Mouse (Mus musculus): ENCODE measurements around the gene Trpm3. TPM values are rescaled to one million over a fixed set of nuclear protein-coding genes. Genes with fewer than 3 reads are reported as not detected.

Trpm3 gene
- polyA plus RNA-seq, 1 experiment from 2014 or later, result 0.37 TPM

DNA sequence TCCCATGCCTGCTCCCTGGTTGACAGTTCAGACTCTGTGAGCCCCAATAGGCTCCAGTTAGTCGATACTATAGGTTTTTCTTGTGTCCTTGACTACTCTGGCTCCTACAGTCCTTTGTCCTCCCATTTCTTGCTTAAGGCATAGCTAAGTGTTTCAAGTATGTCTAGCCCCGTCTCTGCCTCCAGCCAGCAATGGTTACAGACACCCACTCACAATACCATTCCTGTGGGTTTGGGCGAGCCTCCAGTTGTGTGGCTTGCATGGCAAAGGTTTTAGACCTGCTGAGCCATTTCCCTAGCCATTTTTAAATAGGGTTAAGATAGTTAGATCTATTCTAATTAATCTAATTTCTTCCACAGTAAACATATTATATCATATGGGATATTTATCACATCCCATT is 145.8 kb downstream of the Trpm3 start:
- H3K9me3 ChIP-seq (ENCODE audit: control insufficient read depth, low read length), result no peaks in the 10 kb centered on the region
- H3K4me1 ChIP-seq (replicated peaks; ENCODE audit: control insufficient read depth, insufficient read depth, low read length), result no peaks in the 10 kb centered on the region
- H3K27me3 ChIP-seq (replicated peaks; ENCODE audit: control insufficient read depth, insufficient read depth, low read length), result no peaks in the 10 kb centered on the region

DNA sequence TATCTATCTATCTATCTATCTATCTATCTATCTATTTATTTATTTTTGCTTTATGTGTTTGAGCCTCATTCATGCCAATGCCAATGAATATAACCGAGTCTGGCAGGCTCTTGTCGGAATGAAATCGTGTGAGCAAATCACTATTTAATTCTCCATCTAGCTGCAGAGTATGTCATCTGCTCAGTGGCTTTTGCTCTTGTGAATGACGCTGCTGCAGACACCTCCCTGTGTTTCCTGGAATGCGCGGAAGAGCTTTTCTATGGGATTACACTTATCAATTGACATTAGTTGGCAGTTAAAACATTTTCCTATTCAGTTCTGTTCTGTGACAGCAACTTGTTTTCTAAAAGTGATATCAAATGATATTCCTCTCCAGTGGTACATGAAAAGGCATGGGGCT is 153.8 kb downstream of the Trpm3 start:
- no peak overlapping the region for H3K9ac ChIP-seq (ENCODE audit: low read length)
- no peaks in the 10 kb centered on the region for H3K9me3 ChIP-seq (ENCODE audit: control insufficient read depth, low read length)
- no peak overlapping the region for H3K27ac ChIP-seq (ENCODE audit: low read depth)
- no peak for DNase-seq (ENCODE audit: low spot score)
- no peaks in the 10 kb centered on the region for H3K4me1 ChIP-seq (replicated peaks; ENCODE audit: control insufficient read depth, insufficient read depth, low read length)
- H3K27me3 ChIP-seq (replicated peaks; ENCODE audit: control insufficient read depth, insufficient read depth, low read length), result no peaks in the 10 kb centered on the region
- no peak overlapping the region for H3K4me2 ChIP-seq (ENCODE audit: low read length)
- 83% methylated on average over 6 of the region's 6 CpGs for WGBS
- H3K4me3 ChIP-seq (ENCODE audit: low read depth, low read length), result no peak overlapping the region
- no peaks in the 10 kb centered on the region for H3K36me3 ChIP-seq (ENCODE audit: control insufficient read depth, insufficient read depth, low read length)
- no peak for ATAC-seq (replicated peaks; ENCODE audit: low FRiP score, low TSS enrichment, low read depth)

More for the DNA sequence above, 145.8 kb downstream of the Trpm3 start:
- Histone ChIP-seq H3K27ac (ENCODE audit: low read depth) (no peak overlapping the region), H3K4me2 (ENCODE audit: low read length) (no peak overlapping the region), H3K4me3 (ENCODE audit: low read depth, low read length) (no peak overlapping the region), H3K9ac (ENCODE audit: low read length) (no peak overlapping the region), H3K36me3 (ENCODE audit: control insufficient read depth, insufficient read depth, low read length) (no peaks in the 10 kb centered on the region)
- 79% methylated on average over 3 of the region's 3 CpGs for WGBS
- ATAC-seq (replicated peaks; ENCODE audit: low FRiP score, low TSS enrichment, low read depth), result no peak
- DNase-seq (ENCODE audit: low spot score), result no peak

DNA sequence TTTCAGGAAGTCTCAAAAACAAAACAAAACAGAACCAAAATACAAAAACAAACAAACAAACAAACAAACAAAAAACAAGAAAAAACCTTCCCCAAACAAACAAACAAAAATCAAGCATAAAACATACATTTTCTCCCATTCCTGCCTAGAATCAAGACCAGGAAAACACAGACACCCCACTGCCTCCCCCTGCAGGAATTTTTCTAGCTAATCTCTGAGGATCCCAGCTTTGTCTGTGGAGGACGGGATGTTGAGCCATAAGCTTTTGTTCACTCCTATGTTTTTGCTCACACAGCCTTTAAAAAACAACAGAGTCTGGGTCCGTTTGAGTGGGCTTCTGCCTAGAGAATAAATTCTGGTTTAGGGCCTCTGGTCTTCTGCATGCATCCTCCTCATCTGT is 162.1 kb downstream of the Trpm3 start:
- Histone ChIP-seq H3K4me3 (ENCODE audit: low read depth, low read length) (no peak overlapping the region), H3K9me3 (ENCODE audit: control insufficient read depth, low read length) (no peaks in the 10 kb centered on the region), H3K27me3 (replicated peaks; ENCODE audit: control insufficient read depth, insufficient read depth, low read length) (no peaks in the 10 kb centered on the region), H3K4me2 (ENCODE audit: low read length) (no peak overlapping the region), H3K36me3 (ENCODE audit: control insufficient read depth, insufficient read depth, low read length) (no peaks in the 10 kb centered on the region), H3K27ac (ENCODE audit: low read depth) (no peak overlapping the region), H3K4me1 (replicated peaks; ENCODE audit: control insufficient read depth, insufficient read depth, low read length) (no peaks in the 10 kb centered on the region), H3K9ac (ENCODE audit: low read length) (no peak overlapping the region)
- no peak for ATAC-seq (replicated peaks; ENCODE audit: low FRiP score, low TSS enrichment, low read depth)
- no peak for DNase-seq (ENCODE audit: low spot score)
- 58% methylated on average over 2 of the region's 2 CpGs for WGBS

DNA sequence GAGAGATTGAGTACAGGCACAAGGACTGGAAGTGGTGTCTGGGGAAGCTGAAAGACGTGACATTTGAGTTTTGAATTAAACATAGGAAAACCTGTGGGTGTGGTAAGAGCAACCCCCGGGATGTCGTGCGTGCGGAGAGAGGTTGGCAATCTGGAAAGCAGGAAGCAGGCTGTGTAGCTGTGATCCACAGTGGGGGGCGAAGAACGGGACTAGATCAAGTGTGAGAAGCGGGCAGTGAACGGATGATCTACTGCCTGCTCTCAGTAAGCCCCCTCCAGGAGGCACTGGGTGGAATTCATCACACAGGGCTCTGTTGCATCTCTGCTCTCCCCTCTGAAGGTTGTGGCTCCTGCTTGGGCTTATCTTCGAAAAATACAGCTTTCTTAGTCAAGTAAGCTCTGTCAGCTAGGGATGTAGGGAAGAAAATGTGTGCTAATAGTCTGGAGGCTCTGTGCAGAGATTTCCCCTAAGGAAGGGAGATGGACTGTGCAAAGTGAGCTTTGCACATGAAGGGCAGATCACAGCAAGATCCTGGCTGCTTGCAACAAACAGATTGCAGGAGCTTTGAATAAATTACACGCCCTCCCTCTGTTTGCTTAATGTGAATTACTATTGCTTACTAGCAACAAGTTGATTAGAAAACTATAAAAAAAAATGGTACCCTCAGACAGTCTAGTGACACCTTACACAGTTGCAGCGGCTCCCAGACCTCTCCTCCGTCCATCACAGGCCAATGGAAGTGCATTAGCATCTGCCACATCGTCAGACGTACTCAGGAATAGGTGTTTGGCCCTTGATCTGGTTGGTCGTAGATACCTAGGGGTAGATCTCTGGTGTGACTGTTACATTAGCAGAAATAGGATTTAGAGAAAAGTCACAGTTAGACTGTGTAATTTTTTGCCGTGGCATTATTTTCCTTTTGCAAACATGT is 164.4 kb downstream of the Trpm3 start:
- no peaks in the 10 kb centered on the region for H3K9me3 ChIP-seq (ENCODE audit: control insufficient read depth, low read length)
- no peaks in the 10 kb centered on the region for H3K4me1 ChIP-seq (replicated peaks; ENCODE audit: control insufficient read depth, insufficient read depth, low read length)
- no peak overlapping the region for H3K9ac ChIP-seq (ENCODE audit: low read length)
- no peak for DNase-seq (ENCODE audit: low spot score)
- no peak for ATAC-seq (replicated peaks; ENCODE audit: low FRiP score, low TSS enrichment, low read depth)
- peak overlapping the region; percentile 44 for H3K4me2 ChIP-seq (ENCODE audit: low read length)
- no peaks in the 10 kb centered on the region for H3K36me3 ChIP-seq (ENCODE audit: control insufficient read depth, insufficient read depth, low read length)
- H3K27me3 ChIP-seq (replicated peaks; ENCODE audit: control insufficient read depth, insufficient read depth, low read length), result no peaks in the 10 kb centered on the region
- WGBS, result 31% methylated on average over 17 of the region's 17 CpGs
- no peak overlapping the region for H3K4me3 ChIP-seq (ENCODE audit: low read depth, low read length)
- no peak overlapping the region for H3K27ac ChIP-seq (ENCODE audit: low read depth)

DNA sequence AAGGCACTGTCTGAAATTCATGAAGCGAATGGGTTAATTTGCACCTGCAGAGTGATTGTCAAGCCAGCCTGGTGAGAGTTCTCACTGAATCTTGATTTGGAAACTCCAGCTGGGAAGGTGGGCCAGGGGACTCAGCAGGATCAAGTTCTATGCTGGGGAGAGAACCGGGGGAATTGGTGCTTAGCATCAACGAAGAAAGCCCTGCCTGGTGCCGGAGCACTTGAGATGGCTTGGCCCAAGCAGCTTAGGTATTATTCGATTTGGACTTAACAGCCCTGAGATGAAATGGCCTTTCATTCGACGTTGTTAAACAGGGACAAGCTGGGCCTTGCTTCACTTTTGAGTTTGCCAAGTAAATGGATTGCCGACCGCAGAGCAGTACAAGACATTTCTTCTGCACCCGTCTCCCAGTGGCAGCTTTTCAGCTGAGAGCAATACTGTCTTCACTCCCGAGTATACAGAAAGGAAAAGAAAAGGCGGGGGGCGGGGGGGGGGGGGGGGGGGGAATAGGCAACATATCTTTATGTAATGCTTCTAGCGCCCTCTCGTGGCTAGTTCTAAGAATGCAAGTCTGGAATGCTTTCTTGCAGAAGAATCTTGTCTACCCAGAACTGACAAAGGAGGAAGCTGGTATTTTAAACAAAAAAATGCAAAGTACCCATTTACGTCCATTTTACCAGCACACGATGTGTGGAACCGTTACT is 165.3 kb downstream of the Trpm3 start:
- H3K4me1 ChIP-seq (replicated peaks; ENCODE audit: control insufficient read depth, insufficient read depth, low read length), result no peaks in the 10 kb centered on the region
- H3K36me3 ChIP-seq (ENCODE audit: control insufficient read depth, insufficient read depth, low read length), result no peaks in the 10 kb centered on the region
- H3K4me2 ChIP-seq (ENCODE audit: low read length), result peak overlapping the region; percentile 44
- no peak overlapping the region for H3K27ac ChIP-seq (ENCODE audit: low read depth)
- no peaks in the 10 kb centered on the region for H3K27me3 ChIP-seq (replicated peaks; ENCODE audit: control insufficient read depth, insufficient read depth, low read length)
- H3K9me3 ChIP-seq (ENCODE audit: control insufficient read depth, low read length), result no peaks in the 10 kb centered on the region
- DNase-seq (ENCODE audit: low spot score) (peak; percentile 95), ATAC-seq (replicated peaks; ENCODE audit: low FRiP score, low TSS enrichment, low read depth) (no peak; the same call in 1 of the 2 replicates)
- WGBS, result 4% methylated on average over 16 of the region's 18 CpGs
- no peak overlapping the region for H3K9ac ChIP-seq (ENCODE audit: low read length)
- no peak overlapping the region for H3K4me3 ChIP-seq (ENCODE audit: low read depth, low read length)

DNA sequence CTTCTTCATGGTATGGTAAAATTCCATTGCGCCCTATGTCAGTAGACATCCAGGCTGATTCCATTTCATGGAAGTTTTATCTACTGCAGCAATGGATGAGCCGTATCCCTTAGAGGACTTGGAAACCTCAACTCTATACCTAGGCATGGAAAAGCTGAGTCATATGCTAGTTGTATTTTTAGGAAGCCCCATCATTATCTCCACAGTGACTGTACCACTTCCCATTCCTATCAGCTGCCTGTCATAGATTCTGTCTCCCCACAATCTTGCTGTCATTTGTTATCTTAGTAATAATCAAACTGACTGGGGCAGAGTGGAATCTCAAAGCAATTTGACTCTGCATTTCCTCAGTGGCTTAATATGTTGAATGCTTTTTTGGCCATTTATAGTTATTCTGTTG is 169.2 kb downstream of the Trpm3 start:
- H3K27ac ChIP-seq (ENCODE audit: low read depth), result no peak overlapping the region
- WGBS, result 91% methylated on average over 2 of the region's 2 CpGs
- H3K27me3 ChIP-seq (replicated peaks; ENCODE audit: control insufficient read depth, insufficient read depth, low read length), result no peaks in the 10 kb centered on the region
- no peak overlapping the region for H3K9ac ChIP-seq (ENCODE audit: low read length)
- no peak overlapping the region for H3K4me2 ChIP-seq (ENCODE audit: low read length)
- DNase-seq (ENCODE audit: low spot score), result no peak
- H3K4me1 ChIP-seq (replicated peaks; ENCODE audit: control insufficient read depth, insufficient read depth, low read length), result no peaks in the 10 kb centered on the region
- H3K4me3 ChIP-seq (ENCODE audit: low read depth, low read length), result no peak overlapping the region
- no peaks in the 10 kb centered on the region for H3K36me3 ChIP-seq (ENCODE audit: control insufficient read depth, insufficient read depth, low read length)
- H3K9me3 ChIP-seq (ENCODE audit: control insufficient read depth, low read length), result no peaks in the 10 kb centered on the region
- no peak for ATAC-seq (replicated peaks; ENCODE audit: low FRiP score, low TSS enrichment, low read depth)

DNA sequence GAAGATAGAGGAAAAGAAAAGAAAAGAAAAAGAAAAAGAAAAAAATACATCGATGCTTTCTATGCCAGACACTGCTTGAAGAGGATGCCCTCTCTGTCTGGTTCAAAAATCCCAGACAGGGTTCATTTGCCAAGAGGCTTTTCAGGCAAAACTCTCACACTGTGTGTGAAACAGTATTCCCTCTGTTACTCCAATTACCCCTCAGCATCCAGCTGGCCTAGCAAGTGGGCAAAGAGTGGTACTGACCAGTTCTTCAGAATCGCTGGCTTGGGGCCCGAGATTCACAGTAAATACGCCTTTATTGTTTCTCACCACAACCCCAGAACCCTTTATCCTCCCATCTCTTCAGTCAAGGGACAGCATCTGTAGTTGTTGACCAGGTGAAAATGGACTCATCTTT is 178.5 kb downstream of the Trpm3 start:
- Histone ChIP-seq H3K36me3 (ENCODE audit: control insufficient read depth, insufficient read depth, low read length) (no peaks in the 10 kb centered on the region), H3K9me3 (ENCODE audit: control insufficient read depth, low read length) (no peaks in the 10 kb centered on the region), H3K27me3 (replicated peaks; ENCODE audit: control insufficient read depth, insufficient read depth, low read length) (no peaks in the 10 kb centered on the region), H3K27ac (ENCODE audit: low read depth) (no peak overlapping the region), H3K4me2 (ENCODE audit: low read length) (no peak overlapping the region), H3K4me3 (ENCODE audit: low read depth, low read length) (no peak overlapping the region), H3K9ac (ENCODE audit: low read length) (no peak overlapping the region), H3K4me1 (replicated peaks; ENCODE audit: control insufficient read depth, insufficient read depth, low read length) (no peaks in the 10 kb centered on the region)
- DNase-seq (ENCODE audit: low spot score), result no peak
- no peak for ATAC-seq (replicated peaks; ENCODE audit: low FRiP score, low TSS enrichment, low read depth)
- WGBS, result 87% methylated on average over 4 of the region's 4 CpGs

DNA sequence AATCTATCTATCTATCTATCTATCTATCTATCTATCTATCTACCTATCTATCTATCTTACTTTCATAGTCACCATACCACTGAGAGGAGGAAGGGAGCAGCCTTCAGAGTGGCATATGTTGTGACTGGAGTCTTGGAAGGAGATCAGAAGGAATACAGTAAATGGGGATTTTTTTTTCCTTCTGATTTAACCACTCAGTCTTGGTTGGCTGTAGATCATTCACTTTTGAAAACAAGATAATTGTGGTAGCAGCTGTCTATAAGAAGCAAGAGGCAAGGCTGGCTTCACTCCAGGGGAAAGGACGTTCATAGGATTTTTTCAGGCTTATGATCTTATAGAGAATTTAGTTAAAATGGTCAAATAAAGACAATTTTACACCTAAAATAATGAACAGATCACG is 188.0 kb downstream of the Trpm3 start:
- no peaks in the 10 kb centered on the region for H3K4me1 ChIP-seq (replicated peaks; ENCODE audit: control insufficient read depth, insufficient read depth, low read length)
- DNase-seq (ENCODE audit: low spot score), result no peak
- no peaks in the 10 kb centered on the region for H3K36me3 ChIP-seq (ENCODE audit: control insufficient read depth, insufficient read depth, low read length)
- no peaks in the 10 kb centered on the region for H3K27me3 ChIP-seq (replicated peaks; ENCODE audit: control insufficient read depth, insufficient read depth, low read length)
- H3K9me3 ChIP-seq (ENCODE audit: control insufficient read depth, low read length), result no peaks in the 10 kb centered on the region
- no peak overlapping the region for H3K4me3 ChIP-seq (ENCODE audit: low read depth, low read length)
- H3K4me2 ChIP-seq (ENCODE audit: low read length), result no peak overlapping the region
- no peak overlapping the region for H3K27ac ChIP-seq (ENCODE audit: low read depth)
- WGBS, result 70% methylated on average over 2 of the region's 2 CpGs
- no peak overlapping the region for H3K9ac ChIP-seq (ENCODE audit: low read length)
- no peak for ATAC-seq (replicated peaks; ENCODE audit: low FRiP score, low TSS enrichment, low read depth)
